Mouse (Mus musculus): ENCODE results near the gene Lsmem1. TPM values are rescaled to one million over a fixed set of nuclear protein-coding genes. Genes with fewer than 3 reads are reported as not detected.

The Lsmem1 gene
- polyA plus RNA-seq, 2 experiments = 1.9 to 2.0 TPM

DNA sequence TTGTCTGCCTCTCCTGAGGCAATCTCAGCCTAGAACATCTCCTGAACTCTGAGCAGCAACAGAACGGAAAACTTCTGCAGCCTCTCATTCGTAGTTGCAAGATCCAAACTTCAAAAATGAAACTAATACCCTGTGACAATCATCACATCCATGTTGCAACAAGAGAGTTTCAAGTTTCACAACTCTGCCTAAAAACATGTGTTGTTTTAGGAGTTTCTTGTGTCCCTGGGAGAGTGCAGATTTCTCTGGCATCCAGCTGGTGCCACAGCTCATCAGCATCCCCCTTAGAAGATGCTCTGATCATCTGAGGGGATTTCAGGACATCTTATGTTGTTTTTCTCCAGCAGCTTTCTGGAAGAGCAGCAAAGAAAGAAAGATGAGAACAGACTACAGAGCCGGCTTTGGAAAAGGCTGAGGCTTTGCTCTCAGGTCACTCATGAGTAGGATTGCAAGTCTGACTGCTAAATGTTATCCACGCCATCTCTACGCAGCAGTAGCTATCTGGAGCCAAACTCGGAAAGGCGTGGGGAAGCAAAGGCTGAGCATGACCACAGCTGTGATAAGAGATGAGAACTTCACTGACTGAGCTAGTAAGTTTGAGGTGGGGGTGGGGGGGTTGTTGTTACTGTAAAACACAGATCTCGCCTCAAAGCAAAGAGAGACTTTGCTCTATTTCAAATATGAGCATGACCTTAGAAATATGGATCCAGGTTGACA, 46.8 kb downstream of the Lsmem1 start:
- H3K4me1 ChIP-seq (ENCODE audit: control insufficient read depth, insufficient read depth, low read length) = no peaks in the 10 kb centered on the region
- H3K9me3 ChIP-seq (ENCODE audit: control insufficient read depth, low read length) = no peaks in the 10 kb centered on the region
- H3K27me3 ChIP-seq (ENCODE audit: control insufficient read depth, insufficient read depth, low read length) = no peaks in the 10 kb centered on the region
- TF ChIP-seq POLR2A (IDR thresholded peaks at IDR 0.05; ENCODE audit: borderline replicate concordance, extremely low read depth, insufficient read depth, insufficient read length) = no peak
- H3K27ac ChIP-seq (replicated peaks; ENCODE audit: low read depth, low read length) = no peak overlapping the region
- DNase-seq (ENCODE audit: low spot score) = no peak
- WGBS = 64% methylated on average over 8 of the region's 8 CpGs
- no peak overlapping the region for H3K9ac ChIP-seq (ENCODE audit: low read depth, low read length, severe bottlenecking)
- H3K4me2 ChIP-seq (replicated peaks; ENCODE audit: low read depth, low read length, severe bottlenecking) = no peak overlapping the region
- H3K36me3 ChIP-seq (ENCODE audit: control insufficient read depth, insufficient read depth, low read length) = no peaks in the 10 kb centered on the region
- H3K4me3 ChIP-seq (replicated peaks; ENCODE audit: low read length) = no peak overlapping the region
- no peak for ATAC-seq (ENCODE audit: low FRiP score, low read depth)

DNA sequence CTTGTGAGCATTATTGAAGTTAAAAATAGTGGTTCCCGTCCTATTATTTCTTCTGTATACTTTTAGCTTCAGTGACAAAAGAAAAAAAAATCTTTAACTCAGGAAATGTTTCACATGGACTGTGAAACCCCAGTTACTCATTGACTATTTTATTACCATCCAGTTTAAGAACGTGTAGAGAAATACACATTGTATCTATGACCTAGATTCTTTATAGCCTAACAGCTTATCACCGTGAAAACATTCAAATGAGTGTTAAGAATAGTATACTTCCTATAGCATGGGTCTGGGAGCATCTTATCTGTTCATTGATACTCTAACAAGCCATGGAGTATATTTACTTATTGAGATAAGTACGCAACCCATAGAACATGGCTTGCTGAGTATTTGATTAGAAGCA, 52.0 kb downstream of the Lsmem1 start:
- Histone ChIP-seq H3K4me1 (ENCODE audit: control insufficient read depth, insufficient read depth, low read length) (no peaks in the 10 kb centered on the region), H3K9ac (ENCODE audit: low read depth, low read length, severe bottlenecking) (no peak overlapping the region), H3K27ac (replicated peaks; ENCODE audit: low read depth, low read length) (no peak overlapping the region), H3K4me3 (replicated peaks; ENCODE audit: low read length) (no peak overlapping the region), H3K9me3 (ENCODE audit: control insufficient read depth, low read length) (no peaks in the 10 kb centered on the region), H3K36me3 (ENCODE audit: control insufficient read depth, insufficient read depth, low read length) (no peaks in the 10 kb centered on the region), H3K4me2 (replicated peaks; ENCODE audit: low read depth, low read length, severe bottlenecking) (no peak overlapping the region), H3K27me3 (ENCODE audit: control insufficient read depth, insufficient read depth, low read length) (no peaks in the 10 kb centered on the region)
- TF ChIP-seq POLR2A (IDR thresholded peaks at IDR 0.05; ENCODE audit: borderline replicate concordance, extremely low read depth, insufficient read depth, insufficient read length) = no peak
- WGBS = 77% methylated on average over 4 of the region's 4 CpGs
- DNase-seq (ENCODE audit: low spot score) (no peak), ATAC-seq (ENCODE audit: low FRiP score, low read depth) (no peak)

GRCm38 (mm10) chr12:40146510-40146909, 52.8 kb downstream of the Lsmem1 start:
- 58% methylated on average over 5 of the region's 5 CpGs for WGBS
- no peak for TF ChIP-seq POLR2A (IDR thresholded peaks at IDR 0.05; ENCODE audit: borderline replicate concordance, extremely low read depth, insufficient read depth, insufficient read length)
- Histone ChIP-seq H3K4me3 (replicated peaks; ENCODE audit: low read length) (no peak overlapping the region), H3K4me2 (replicated peaks; ENCODE audit: low read depth, low read length, severe bottlenecking) (no peak overlapping the region), H3K9ac (ENCODE audit: low read depth, low read length, severe bottlenecking) (no peak overlapping the region), H3K9me3 (ENCODE audit: control insufficient read depth, low read length) (no peaks in the 10 kb centered on the region), H3K4me1 (ENCODE audit: control insufficient read depth, insufficient read depth, low read length) (no peaks in the 10 kb centered on the region), H3K36me3 (ENCODE audit: control insufficient read depth, insufficient read depth, low read length) (no peaks in the 10 kb centered on the region), H3K27ac (replicated peaks; ENCODE audit: low read depth, low read length) (no peak overlapping the region), H3K27me3 (ENCODE audit: control insufficient read depth, insufficient read depth, low read length) (no peaks in the 10 kb centered on the region)
- DNase-seq (ENCODE audit: low spot score) = no peak
- no peak for ATAC-seq (ENCODE audit: low FRiP score, low read depth)

- Histone ChIP-seq H3K27ac (replicated peaks; ENCODE audit: low read depth, low read length) (no peak overlapping the region), H3K4me3 (replicated peaks; ENCODE audit: low read length) (no peak overlapping the region), H3K4me2 (replicated peaks; ENCODE audit: low read depth, low read length, severe bottlenecking) (no peak overlapping the region), H3K9me3 (ENCODE audit: control insufficient read depth, low read length) (no peaks in the 10 kb centered on the region), H3K36me3 (ENCODE audit: control insufficient read depth, insufficient read depth, low read length) (no peaks in the 10 kb centered on the region), H3K4me1 (ENCODE audit: control insufficient read depth, insufficient read depth, low read length) (no peaks in the 10 kb centered on the region), H3K9ac (ENCODE audit: low read depth, low read length, severe bottlenecking) (no peak overlapping the region), H3K27me3 (ENCODE audit: control insufficient read depth, insufficient read depth, low read length) (no peaks in the 10 kb centered on the region)
- DNase-seq (ENCODE audit: low spot score) (no peak), ATAC-seq (ENCODE audit: low FRiP score, low read depth) (no peak)
- WGBS = 65% methylated on average over 5 of the region's 5 CpGs
- TF ChIP-seq POLR2A (IDR thresholded peaks at IDR 0.05; ENCODE audit: borderline replicate concordance, extremely low read depth, insufficient read depth, insufficient read length) = no peak
These were observed 58.6 kb downstream of the Lsmem1 start for GRCm38 (mm10) chr12:40140706-40141105.

GRCm38 (mm10) chr12:40139484-40140245, 59.6 kb downstream of the Lsmem1 start:
- no peak for TF ChIP-seq POLR2A (IDR thresholded peaks at IDR 0.05; ENCODE audit: borderline replicate concordance, extremely low read depth, insufficient read depth, insufficient read length)
- H3K27ac ChIP-seq (replicated peaks; ENCODE audit: low read depth, low read length) = no peak overlapping the region
- H3K4me2 ChIP-seq (replicated peaks; ENCODE audit: low read depth, low read length, severe bottlenecking) = no peak overlapping the region
- ATAC-seq (ENCODE audit: low FRiP score, low read depth) = no peak
- no peaks in the 10 kb centered on the region for H3K27me3 ChIP-seq (ENCODE audit: control insufficient read depth, insufficient read depth, low read length)
- no peak overlapping the region for H3K9ac ChIP-seq (ENCODE audit: low read depth, low read length, severe bottlenecking)
- H3K4me3 ChIP-seq (replicated peaks; ENCODE audit: low read length) = no peak overlapping the region
- H3K36me3 ChIP-seq (ENCODE audit: control insufficient read depth, insufficient read depth, low read length) = no peaks in the 10 kb centered on the region
- WGBS = 80% methylated on average over 8 of the region's 8 CpGs
- DNase-seq (ENCODE audit: low spot score) = no peak
- H3K9me3 ChIP-seq (ENCODE audit: control insufficient read depth, low read length) = no peaks in the 10 kb centered on the region
- H3K4me1 ChIP-seq (ENCODE audit: control insufficient read depth, insufficient read depth, low read length) = no peaks in the 10 kb centered on the region
